In genomic region chr11:103349699-103350098, GRCm38 (mm10) we compare ENCODE assay signal across 16 mouse cellular contexts. TPM values are rescaled to one million over a fixed set of nuclear protein-coding genes. Genes with fewer than 3 reads are reported as not detected.
DNase-seq lines count a peak whose midpoint lies in the region; ATAC-seq and TF ChIP-seq lines count a peak whose summit lies in the region.
"Had no signal": no experiment of that assay in that cellular context is flagged by ENCODE, and none has a peak within 500 bp of the region (broad histone marks: within the 10 kb centered on the region; RNA-seq: fewer than 3 reads in every experiment).

No protein-coding gene starts in this region.

- H3K4me3 ChIP-seq in liver, adult 2 months (ENCODE audit: insufficient read depth, low read depth, low read length) = no peak overlapping the region
- H3K4me3 ChIP-seq in CH12.LX (replicated peaks in 1 of 3; ENCODE audit: low read depth in 2 of 3, low read length in 2 of 3, poor library complexity in 1 of 3) = no peak overlapping the region
- H3K4me3 ChIP-seq in forebrain, embryonic 10.5 days = no peak overlapping the region
- H3K4me3 ChIP-seq: liver, embryonic 15.5 days; stomach, embryonic 15.5 days had no signal

- no peaks in the 10 kb centered on the region for H3K27me3 ChIP-seq in liver, adult 2 months (ENCODE audit: control insufficient read depth, insufficient read depth, low read length)
- no peaks in the 10 kb centered on the region for H3K27me3 ChIP-seq in CH12.LX (replicated peaks)
- H3K27me3 ChIP-seq in forebrain, embryonic 10.5 days (ENCODE audit: poor library complexity, severe bottlenecking) = peaks cover 7% of the 10 kb centered on the region
- H3K27me3 ChIP-seq: liver, embryonic 15.5 days; Patski; stomach, embryonic 15.5 days had no signal

- dilution Hi-C loops in CH12.LX (cut with MboI; ENCODE audit: extremely low pct_ligation_motif_present, extremely low pct_unique_long_range_greater_than_20kb, low sequenced_read_pairs) = no loop called here

- no peak overlapping the region for H3K27ac ChIP-seq in liver, adult 2 months (replicated peaks; ENCODE audit: insufficient read depth, low read depth, low read length)
- H3K27ac ChIP-seq in CH12.LX (ENCODE audit: insufficient read depth, low read depth) = no peak overlapping the region
- no peak overlapping the region for H3K27ac ChIP-seq in forebrain, embryonic 10.5 days
- H3K27ac ChIP-seq: liver, embryonic 15.5 days; stomach, embryonic 15.5 days had no signal

- no peak for TF ChIP-seq POLR2A in liver, adult 2 months (IDR thresholded peaks at IDR 0.05; ENCODE audit: extremely low read depth, insufficient read depth, low read length)
- no peak for TF ChIP-seq POLR2A in CH12.LX (IDR thresholded peaks at IDR 0.05; ENCODE audit: low read depth, low read length)

- DNase-seq in CD4-positive, CD25-positive, alpha-beta regulatory T cell, adult 2 months (ENCODE audit: low read depth, low spot score) = peak; percentile 60
- DNase-seq in liver, adult 2 months (ENCODE audit: extremely low read depth, low read depth, low spot score) = no peak
- DNase-seq in liver (no peak), CH12.LX (ENCODE audit: extremely low read depth) (no peak)
- peak; percentile 62 for DNase-seq in induced T-regulatory cell, adult 2 months (ENCODE audit: low read depth)
- DNase-seq in forebrain, embryonic 10.5 days (ENCODE audit: extremely low spot score, low spot score) = no peak
- no peak for DNase-seq in gastrocnemius, adult 18-20 months (ENCODE audit: low spot score)
- DNase-seq: adrenal gland, postnatal 10 days; cerebellum, adult 18-20 months; heart, adult 11 months; kidney, postnatal 4 days; right cerebral cortex, postnatal 4 days had no signal

- H3K9me3 ChIP-seq in CH12.LX (replicated peaks; ENCODE audit: low read length) = peaks cover 36% of the 10 kb centered on the region
- H3K9me3 ChIP-seq in forebrain, embryonic 10.5 days = peaks cover 12% of the 10 kb centered on the region; the same call in 1 of the 2 replicates
- H3K9me3 ChIP-seq: liver, embryonic 15.5 days; stomach, embryonic 15.5 days had no signal

- 89% methylated on average over 2 of the region's 2 CpGs for WGBS in liver, adult 2 months
- 88% methylated on average over 2 of the region's 2 CpGs for WGBS in forebrain, embryonic 10.5 days

- no peak overlapping the region for H3K4me2 ChIP-seq in CH12.LX (ENCODE audit: insufficient read depth, low read depth, poor library complexity, severe bottlenecking)
- H3K4me2 ChIP-seq: liver, embryonic 15.5 days; stomach, embryonic 15.5 days had no signal

- TF ChIP-seq CTCF in liver, adult 2 months (IDR thresholded peaks at IDR 0.05; ENCODE audit: low read depth, low read length) = peak; percentile 29; the same call in 1 of the 2 replicates
- TF ChIP-seq CTCF in CH12.LX (conservative IDR thresholded peaks at IDR 0.05 in 1 of 2, IDR thresholded peaks at IDR 0.05 in 1 of 2; ENCODE audit: low read depth in 2 of 2, low read length in 2 of 2) = peak; percentile 24 to 53; a peak in 2 of 4 replicates

- H3K4me1 ChIP-seq in liver, adult 2 months (ENCODE audit: control insufficient read depth, insufficient read depth, low read length) = no peaks in the 10 kb centered on the region
- H3K4me1 ChIP-seq in CH12.LX (ENCODE audit: control insufficient read depth in 1 of 2, insufficient read depth in 2 of 2) = peaks cover 21 to 51% of the 10 kb centered on the region in 2 experiments
- no peaks in the 10 kb centered on the region; the same call in 1 of the 2 replicates for H3K4me1 ChIP-seq in forebrain, embryonic 10.5 days

- H3K9ac ChIP-seq in liver, adult 2 months (ENCODE audit: low read depth, low read length) = no peak overlapping the region
- H3K9ac ChIP-seq in CH12.LX (ENCODE audit: insufficient read depth, low read depth) = no peak overlapping the region
- H3K9ac ChIP-seq: liver, embryonic 15.5 days; stomach, embryonic 15.5 days had no signal

- no peak for ATAC-seq in CD4-positive, CD25-positive, alpha-beta regulatory T cell, adult 4 months
- ATAC-seq: Patski had no signal

- no peak for TF ChIP-seq RAD21 in CH12.LX (IDR thresholded peaks at IDR 0.05; ENCODE audit: low read depth, low read length)

- H3K79me2 ChIP-seq in liver, adult 2 months (ENCODE audit: control insufficient read depth, insufficient read depth, low read length) = no peaks in the 10 kb centered on the region
- H3K79me2 ChIP-seq in CH12.LX (replicated peaks; ENCODE audit: control insufficient read depth, extremely low read depth, insufficient read depth, poor library complexity, severe bottlenecking) = no peaks in the 10 kb centered on the region

- in situ Hi-C loops in CH12.LX (cut with MboI; ENCODE audit: low pct_ligation_motif_present, low pct_unique_long_range_greater_than_20kb, low sequenced_read_pairs) = no loop called here

- H3K36me3 ChIP-seq in liver, adult 2 months (ENCODE audit: control insufficient read depth, insufficient read depth, low read length) = no peaks in the 10 kb centered on the region
- peaks cover 23 to 40% of the 10 kb centered on the region in 2 experiments for H3K36me3 ChIP-seq in CH12.LX (replicated peaks in 1 of 2; ENCODE audit: control insufficient read depth in 1 of 2, insufficient read depth in 1 of 2, low read length in 1 of 2)
- H3K36me3 ChIP-seq in forebrain, embryonic 10.5 days (replicated peaks) = no peaks in the 10 kb centered on the region
- H3K36me3 ChIP-seq: liver, embryonic 15.5 days; stomach, embryonic 15.5 days had no signal

- no peak for TF ChIP-seq EP300 in CH12.LX (IDR thresholded peaks at IDR 0.05; ENCODE audit: low read length)

TF ChIP-seq in CH12.LX, 34 proteins besides CTCF, POLR2A, EP300 and RAD21:
- TF ChIP-seq GABPA (IDR thresholded peaks at IDR 0.05; ENCODE audit: insufficient replicate concordance, low read depth, low read length) (no peak), MXI1 (IDR thresholded peaks at IDR 0.05; ENCODE audit: low read depth, low read length) (no peak), E2F4 (IDR thresholded peaks at IDR 0.05; ENCODE audit: insufficient replicate concordance, low read depth, low read length) (no peak), ZC3H11A (IDR thresholded peaks at IDR 0.05; ENCODE audit: low read depth, low read length) (no peak)

RNA-seq across cellular contexts. Expression of gene Arhgap27, which starts 13.8 kb away (rescaled TPM):
- polyA plus RNA-seq in CD4-positive, CD25-positive, alpha-beta regulatory T cell, adult 4 months (2017; shearing (Covaris generic)) = 10 to 100 TPM; 21.4 to 36.6 TPM
- total RNA-seq in liver, adult 2 months (2014; rRNA removed) = 0.55 and 1.2 TPM in 2 replicates
- polyA plus RNA-seq in liver, adult 2 months (2012; rRNA removed) = 1.6 and 3.0 TPM in 2 replicates
- total RNA-seq in CH12.LX (2012; rRNA removed) = 24.4 and 26.1 TPM in 2 replicates
- 11.4 and 11.8 TPM in 2 replicates for total RNA-seq in CH12.LX (2014; rRNA removed)
- polyA plus RNA-seq in CH12.LX (2012; ENCODE audit: insufficient read length, low read depth) = 26.7 and 30.9 TPM in 2 replicates
- 3.7 and 3.8 TPM in 2 replicates for polyA plus RNA-seq in forebrain, embryonic 10.5 days (2016; fragmentation: Nextera tagmentation; extraction: Ambion mirVana)
- total RNA-seq in gastrocnemius, adult 18-20 months (2021) = 1 to 10 TPM; 6.1 to 6.8 TPM

Comparison
In these comparisons a context has a peak if more than half of its experiments do, and no peak if none do; other contexts are left out.
1. DNase-seq: peak in CD4-positive, CD25-positive, alpha-beta regulatory T cell, adult 2 months (single experiment) and induced T-regulatory cell, adult 2 months (single experiment); none in liver, adult 2 months (single experiment), liver (single experiment), CH12.LX (single experiment), forebrain, embryonic 10.5 days (single experiment) and gastrocnemius, adult 18-20 months (single experiment).